Mouse (Mus musculus) hematopoietic stem cell, adult 5-6 weeks (primary cell): Measurements from ENCODE around the gene Prune2. TPM values are rescaled to one million over a fixed set of nuclear protein-coding genes. Genes with fewer than 3 reads are reported as not detected.
A peak's percentile ranks its signal among the peaks of the same experiment; 100 is the strongest.

Experiments
- ATAC-seq, 2 experiments: fragments of 125-278 bp in 1 of 2; replicated peaks in 1 of 2; 2 replicates each; pipeline ENCODE4 v1.8.0; 2016 to 2017; ENCODE audit warnings: inconsistent platforms in 2 of 2, mild to moderate bottlenecking in 2 of 2, moderate number of reproducible peaks in 2 of 2, low read depth in 1 of 2, moderate TSS enrichment in 1 of 2; ENCODE audit not compliant: low FRiP score in 2 of 2, poor library complexity in 2 of 2, severe bottlenecking in 2 of 2, insufficient read depth in 1 of 2, low TSS enrichment in 1 of 2
- total RNA-seq: library from RNA; stranded (forward); fragments of 172-1452, 232-1000 nt; gene quantifications from 2 replicates; pipeline ENCODE4 v1.2.3, GENCODE M21; 2017

Prune2 gene
- total RNA-seq, 1 experiment from 2014 or later = 7.0 TPM

DNA sequence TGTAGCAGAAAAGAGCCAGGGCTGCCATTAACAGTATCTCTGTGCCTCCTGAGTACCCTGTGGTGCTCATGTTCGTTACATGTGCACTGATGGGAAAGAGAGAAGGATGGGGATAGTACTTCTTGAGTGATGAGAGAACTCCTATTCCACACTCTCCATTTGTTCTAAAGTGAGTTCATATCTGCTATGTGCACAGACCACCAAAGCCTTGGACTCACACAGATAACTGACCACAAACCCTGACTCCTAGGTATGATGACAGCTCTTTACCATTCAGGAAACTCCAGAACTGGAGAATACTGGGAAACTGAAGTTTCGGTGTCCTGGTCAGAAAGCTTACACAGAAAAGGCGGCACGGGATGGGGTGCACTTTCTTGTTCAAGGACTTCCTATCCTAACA is 25.8 kb downstream of the Prune2 start:
- ATAC-seq = no peak

DNA sequence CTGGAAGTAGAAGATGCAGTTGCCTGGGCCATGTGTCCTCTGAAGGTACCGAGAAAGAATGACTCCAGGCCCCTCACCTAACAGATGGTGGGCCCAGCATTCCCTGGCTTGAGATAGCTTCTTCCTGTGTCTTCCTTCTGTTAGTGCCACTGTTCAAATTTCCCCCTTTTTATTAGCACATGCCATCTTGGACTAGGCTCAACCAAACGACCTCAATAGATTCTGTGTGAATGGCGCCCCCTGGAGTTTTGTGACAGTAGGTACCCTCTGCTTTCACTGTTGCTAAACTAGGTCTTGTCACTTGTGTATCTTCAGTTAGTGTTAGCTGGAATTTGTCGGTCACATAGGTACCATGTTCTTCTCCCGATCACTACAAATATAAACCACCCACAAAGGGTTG is 29.0 kb downstream of the Prune2 start:
- ATAC-seq = peak; percentile 51 to 56; a peak in 2 of 4 replicates

DNA sequence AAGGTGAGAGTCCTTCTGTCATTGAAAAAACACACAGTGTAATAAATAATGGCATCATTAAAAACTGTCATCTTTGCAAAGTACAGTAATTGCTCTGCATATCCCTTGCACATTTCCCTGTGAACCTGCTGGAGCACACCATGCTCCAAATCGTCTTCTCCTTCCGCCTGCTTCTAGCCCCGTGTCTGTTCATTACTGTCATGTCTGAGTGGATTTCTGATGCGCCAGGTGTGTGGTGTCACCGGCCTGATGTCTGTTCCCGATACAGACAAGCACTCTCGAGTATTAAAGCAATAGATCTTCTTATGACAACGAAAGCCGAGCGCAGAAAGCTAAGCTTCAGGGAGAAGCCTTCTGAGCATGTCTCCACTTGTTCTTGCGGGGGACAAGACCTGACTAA is 32.1 kb downstream of the Prune2 start:
- ATAC-seq = no peak

DNA sequence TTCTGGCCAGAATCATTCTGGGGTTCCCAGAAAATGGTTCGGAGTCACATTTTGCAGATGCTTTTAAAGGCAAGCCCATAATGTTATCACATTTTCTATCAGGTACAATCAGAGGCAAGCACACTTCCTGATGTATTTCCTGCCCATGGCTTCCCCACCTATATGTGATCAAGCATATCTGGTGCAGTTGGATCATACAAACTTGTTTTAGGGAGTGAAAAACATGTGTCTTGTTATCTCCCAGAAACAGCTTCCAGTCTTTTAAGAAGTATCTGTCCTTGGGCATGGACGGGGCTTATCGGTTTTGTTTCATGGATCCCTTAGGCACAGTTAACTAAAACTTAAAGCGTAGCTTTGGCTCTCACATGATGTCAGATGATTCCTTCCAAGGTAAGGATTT is 36.2 kb downstream of the Prune2 start:
- peak; percentile 60 to 72 for ATAC-seq

GRCm38 (mm10) chr19:16994260-16994659 is 38.3 kb downstream of the Prune2 start:
- ATAC-seq = no peak

- ATAC-seq = 0 out of 4 replicates have a peak, but pooled peaks of 1 of the 2 experiments have one; percentile 53
Measured at GRCm38 (mm10) chr19:16997915-16998314, 42.0 kb downstream of the Prune2 start.

GRCm38 (mm10) chr19:17006220-17006907 is 50.4 kb downstream of the Prune2 start:
- no peak for ATAC-seq

- peak; percentile 57 to 82 for ATAC-seq
Measured at GRCm38 (mm10) chr19:17011261-17011995, 55.5 kb downstream of the Prune2 start.

DNA sequence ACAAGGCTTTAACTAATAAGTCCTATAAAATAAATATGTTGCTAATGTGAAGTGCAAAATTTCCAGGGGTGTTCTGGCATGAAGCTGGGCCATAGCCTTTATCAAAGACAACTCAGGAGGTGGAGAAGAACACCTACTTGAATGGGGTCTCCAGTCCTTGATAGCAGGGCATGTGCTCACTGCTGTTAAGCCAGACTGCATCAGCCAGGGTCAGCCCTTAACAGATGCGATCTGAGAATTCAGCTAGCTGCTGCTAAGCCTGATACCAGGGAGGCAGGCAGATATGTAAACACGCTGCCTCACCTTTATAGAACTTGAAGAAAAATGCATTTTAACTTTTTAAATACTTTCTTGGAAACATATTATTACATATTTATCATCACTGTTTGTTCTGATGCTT is 57.2 kb downstream of the Prune2 start:
- ATAC-seq = no peak

DNA sequence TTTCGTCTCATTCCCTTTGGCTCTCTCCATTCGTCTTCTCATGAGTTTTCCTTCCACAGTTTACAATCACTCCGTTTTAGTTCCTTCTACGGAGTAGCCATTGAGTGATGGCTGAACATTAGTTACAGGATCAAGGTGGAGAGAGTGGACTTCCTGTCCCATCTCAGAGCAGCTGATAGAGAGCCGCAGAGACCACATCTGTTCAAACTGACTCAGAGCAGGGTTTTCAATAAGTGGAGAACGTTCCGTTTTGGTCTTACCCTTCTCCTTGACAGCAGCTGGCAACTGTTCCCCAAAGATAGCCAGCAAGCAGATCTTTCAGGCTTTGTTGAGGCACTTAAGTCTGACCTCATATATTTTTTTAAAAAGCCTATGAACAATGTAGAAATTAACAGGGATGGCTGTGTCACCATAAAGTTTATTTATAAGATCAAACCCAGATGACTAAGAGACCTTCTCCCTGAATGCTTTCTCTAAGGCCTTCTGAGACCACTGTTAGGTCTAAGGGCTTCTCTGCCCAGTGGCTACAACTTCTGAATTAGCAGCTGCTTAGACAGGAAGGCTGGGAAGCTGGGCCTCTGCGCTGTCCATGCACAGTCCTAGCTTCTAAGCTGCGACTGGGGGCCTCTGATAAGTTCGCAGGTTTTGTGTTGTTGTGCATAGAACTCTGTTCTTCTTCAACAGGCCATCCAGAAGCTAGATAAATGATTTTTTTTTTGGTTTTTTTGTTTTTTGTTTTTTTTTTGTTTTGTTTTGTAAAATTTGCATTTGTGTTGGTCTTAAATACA is 58.6 kb downstream of the Prune2 start:
- peak; percentile 60 to 73 for ATAC-seq

DNA sequence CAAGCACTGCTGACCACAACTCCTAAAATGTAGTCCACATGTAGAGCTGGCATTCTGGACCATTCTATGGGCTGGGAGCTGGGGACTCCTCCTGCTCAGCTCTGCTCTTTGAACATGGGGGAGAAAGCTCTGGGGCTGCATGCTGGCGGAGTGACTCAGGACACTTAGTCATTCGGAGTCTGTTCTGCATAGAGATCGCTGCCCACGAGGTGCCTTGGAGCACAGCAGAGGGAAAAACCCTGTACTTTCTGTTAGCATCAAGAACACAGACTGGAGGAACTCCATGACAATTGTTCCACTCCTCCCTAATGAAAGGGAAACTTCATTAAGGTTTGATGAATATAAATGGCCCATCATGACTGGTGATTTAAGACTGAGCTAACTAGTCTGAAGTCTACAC is 68.8 kb downstream of the Prune2 start:
- ATAC-seq = no peak

- ATAC-seq = peak; percentile 12 to 45; a peak in 2 of 4 replicates
Measured at GRCm38 (mm10) chr19:17030276-17030675, 74.4 kb downstream of the Prune2 start.

DNA sequence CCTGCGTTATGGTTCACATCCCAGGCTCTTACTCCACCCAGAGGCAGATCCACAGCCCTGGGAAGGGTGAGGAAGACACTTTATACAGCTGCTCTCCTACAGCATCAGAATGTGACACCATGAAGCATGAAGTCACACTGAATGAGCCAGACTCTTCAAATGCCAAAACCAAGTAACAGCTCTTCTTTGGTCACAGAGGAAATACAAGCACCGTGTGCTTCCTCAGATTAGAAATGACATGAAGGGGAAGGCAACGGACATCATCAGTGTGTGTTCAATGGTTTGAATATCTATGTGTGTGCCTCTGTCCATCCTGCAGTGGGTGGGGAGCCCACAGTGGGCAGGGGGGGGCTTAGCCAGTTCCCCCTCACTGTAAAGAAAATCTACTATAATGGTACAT is 76.4 kb downstream of the Prune2 start:
- peak; percentile 88 to 89 for ATAC-seq

DNA sequence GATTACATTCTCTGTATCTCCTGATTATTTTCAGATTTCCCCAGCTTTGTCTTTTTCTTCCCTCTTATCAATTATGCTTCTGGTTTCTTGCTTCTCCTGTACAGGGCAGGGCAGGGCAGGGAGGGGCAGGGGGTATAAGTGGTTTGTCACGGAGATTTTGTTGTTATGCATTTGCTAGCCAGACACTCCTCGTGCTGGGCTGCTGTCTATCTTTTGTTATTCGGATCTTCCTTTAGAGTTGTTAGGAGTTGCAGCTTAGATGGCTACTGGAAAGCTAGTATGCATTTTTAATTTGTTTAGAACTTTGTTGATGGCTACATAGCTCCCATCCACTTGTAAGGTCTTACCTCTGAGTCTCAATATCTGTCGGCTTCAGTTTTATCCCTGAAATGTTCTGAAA is 91.0 kb downstream of the Prune2 start:
- ATAC-seq = no peak

DNA sequence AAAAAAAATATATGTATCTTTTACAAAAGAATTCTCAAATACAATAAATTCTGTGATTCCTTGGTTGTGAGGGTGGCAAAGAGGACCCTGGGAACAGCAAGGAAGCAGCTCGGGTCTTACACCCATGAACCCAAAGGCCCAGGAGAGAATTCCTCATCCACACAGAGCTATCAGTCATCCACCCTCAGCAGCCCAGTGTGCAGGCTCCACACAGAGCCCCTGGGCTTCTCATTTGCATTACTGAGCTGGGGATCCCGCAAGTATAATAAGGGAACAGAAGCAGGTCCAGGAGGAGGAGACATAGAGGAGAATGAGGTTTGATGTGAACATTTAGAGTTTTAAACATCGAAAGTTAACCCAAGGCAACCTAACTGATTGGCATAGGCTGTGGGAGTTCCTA is 100.0 kb downstream of the Prune2 start:
- ATAC-seq = no peak

DNA sequence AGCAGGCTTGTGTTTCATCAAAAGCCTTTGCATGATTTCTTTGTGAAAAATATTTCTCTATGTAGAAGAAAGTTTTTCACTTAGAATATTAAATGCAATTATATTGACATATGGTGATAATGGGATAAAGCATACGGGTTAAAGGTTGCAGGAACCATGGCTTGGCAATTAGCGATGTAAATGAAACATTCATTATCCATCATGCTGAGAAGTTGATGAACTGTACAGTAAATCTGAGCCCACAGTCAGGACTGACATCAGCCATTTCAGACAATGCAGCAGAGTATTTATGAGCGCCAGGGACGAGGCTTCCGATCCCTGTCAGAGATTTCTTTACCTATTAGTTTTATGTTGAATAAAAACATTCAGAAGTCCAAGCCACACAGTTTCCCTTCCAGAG is 104.2 kb downstream of the Prune2 start:
- no peak for ATAC-seq

GRCm38 (mm10) chr19:17064421-17064820 is 108.5 kb downstream of the Prune2 start:
- ATAC-seq = peak; percentile 83 to 88

DNA sequence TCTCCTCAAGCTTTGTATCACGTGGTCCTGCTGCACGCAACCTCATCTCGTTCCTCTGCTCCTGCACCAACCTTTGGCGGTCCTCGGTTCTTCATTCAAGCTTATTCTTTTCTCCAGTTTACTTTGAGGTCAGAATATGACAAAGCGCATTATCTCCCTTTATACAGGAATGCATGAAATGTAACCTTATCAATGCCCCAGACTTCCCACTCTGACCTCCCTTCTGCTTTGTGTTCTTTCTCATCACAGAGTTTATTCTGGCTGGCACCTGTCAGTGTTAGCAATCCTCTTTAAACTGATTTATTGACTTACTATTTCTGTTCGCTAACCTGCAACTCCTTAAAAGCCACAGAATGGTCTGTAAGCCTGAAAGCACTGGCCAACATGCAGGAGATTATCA is 113.1 kb downstream of the Prune2 start:
- no peak; a peak in 1 of 4 replicates for ATAC-seq
